Mouse (Mus musculus) liver, embryonic 12.5 days (tissue): ENCODE results near the gene Fam102b. TPM values are rescaled to one million over a fixed set of nuclear protein-coding genes. Genes with fewer than 3 reads are reported as not detected.
A peak's percentile ranks its signal among the peaks of the same experiment; 100 is the strongest.

Experiments
- ATAC-seq: fragments of 200-750 bp; cut with Nextera tagmentation; 2 replicates; pipeline ENCODE4 v1.8.0; 2017; ENCODE audit warnings: moderate number of reproducible peaks, mild to moderate bottlenecking, moderate library complexity
- H3K27ac ChIP-seq: fragments of 300-500 bp; sonication (generic); 2 replicates; pipeline ENCODE4 v1.5.1; 2016; ENCODE audit warnings: mild to moderate bottlenecking
- H3K27me3 ChIP-seq: fragments of 300-500 bp; sonication (generic); replicated peaks from 2 replicates; pipeline ENCODE4 v1.6.1; 2016; ENCODE audit warnings: mild to moderate bottlenecking, moderate library complexity
- H3K36me3 ChIP-seq: fragments of 300-500 bp; sonication (generic); 2 replicates; pipeline ENCODE4 v1.6.1; 2016; ENCODE audit warnings: mild to moderate bottlenecking, moderate library complexity
- H3K4me1 ChIP-seq: fragments of 300-500 bp; sonication (generic); 2 replicates; pipeline ENCODE4 v1.6.1; 2016
- H3K4me2 ChIP-seq: fragments of 300-500 bp; sonication (generic); 2 replicates; pipeline ENCODE4 v1.6.1; 2016; ENCODE audit warnings: mild to moderate bottlenecking, moderate library complexity
- H3K4me3 ChIP-seq: fragments of 300-500 bp; sonication (generic); 2 replicates; pipeline ENCODE4 v1.5.1; 2016; ENCODE audit warnings: mild to moderate bottlenecking, moderate library complexity
- H3K9ac ChIP-seq: fragments of 300-500 bp; sonication (generic); 2 replicates; pipeline ENCODE4 v1.6.1; 2016; ENCODE audit warnings: mild to moderate bottlenecking, moderate library complexity
- H3K9me3 ChIP-seq: fragments of 300-500 bp; sonication (generic); replicated peaks from 2 replicates; pipeline ENCODE4 v1.6.1; 2016; ENCODE audit warnings: mild to moderate bottlenecking, moderate library complexity
- WGBS: fragments of 180-500 bp; shearing (Covaris S2); methylation state at CpG from one replicate; pipeline ENCODE4 v1.1.7; 2016; ENCODE audit not compliant: insufficient replicate concordance; 5-methylcytosine and 5-hydroxymethylcytosine counted together
- microRNA-seq: library from miRNA; unstranded; fragments of <30 nt; microRNA quantifications from one replicate; pipeline ENCODE4, GENCODE M21; 2017
- polyA plus RNA-seq: library from polyadenylated mRNA; unstranded; fragments of >200 nt; fragmentation: Nextera tagmentation; extraction: Ambion mirVana; gene quantifications from 2 replicates; pipeline ENCODE4 v1.2.1, GENCODE M21; 2016

The Fam102b gene
- polyA plus RNA-seq, 1 experiment from 2014 or later, result 4.5 TPM

GRCm38 (mm10) chr3:108940996-108941395, 86.4 kb downstream of the Fam102b start:
- H3K9me3 ChIP-seq, result no peaks in the 10 kb centered on the region
- H3K27ac ChIP-seq, result no peak overlapping the region
- H3K4me3 ChIP-seq, result no peak overlapping the region
- 81% methylated on average over 10 of the region's 10 CpGs for WGBS
- H3K36me3 ChIP-seq, result no peaks in the 10 kb centered on the region
- no peak overlapping the region for H3K4me2 ChIP-seq
- ATAC-seq, result no peak
- H3K9ac ChIP-seq, result no peak overlapping the region
- peaks cover 6% of the 10 kb centered on the region for H3K4me1 ChIP-seq
- H3K27me3 ChIP-seq, result peaks cover 22% of the 10 kb centered on the region

- Histone ChIP-seq H3K9ac (no peak within 1 kb of the TSS), H3K9me3 (no peaks in the 10 kb centered on the region), H3K27me3 (peaks cover 22% of the 10 kb centered on the region), H3K27ac (no peak within 1 kb of the TSS), H3K4me3 (peak within 1 kb of the TSS; percentile 33), H3K36me3 (no peaks in the 10 kb centered on the region), H3K4me2 (peak within 1 kb of the TSS; percentile 66), H3K4me1 (peaks cover 6% of the 10 kb centered on the region)
- peak; percentile 32; the same call in 1 of the 2 replicates for ATAC-seq
- WGBS, result 49% methylated on average over 50 of the region's 59 CpGs
These were observed 87.3 kb downstream of the Fam102b start, which contains the start of gene Gm9857 for GRCm38 (mm10) chr3:108940001-108940633. Gene Gm9857 (minus strand): TSS chr3:108940445.

- Histone ChIP-seq H3K27ac (no peak within 1 kb of the TSS), H3K4me3 (peak within 1 kb of the TSS; percentile 33)
- WGBS, result 73% methylated on average over 5 of the region's 5 CpGs
These were observed 87.8 kb downstream of the Fam102b start, which contains the start of gene Henmt1 for GRCm38 (mm10) chr3:108939573-108939972. Gene Henmt1 (plus strand): TSS chr3:108939873.

GRCm38 (mm10) chr3:108938691-108939090, 88.7 kb downstream of the Fam102b start:
- H3K4me3 ChIP-seq, result no peak overlapping the region

More at GRCm38 (mm10) chr3:108939573-108939972, 87.8 kb downstream of the Fam102b start, which contains the start of gene Henmt1:
- Histone ChIP-seq H3K9me3 (no peaks in the 10 kb centered on the region), H3K27me3 (peaks cover 22% of the 10 kb centered on the region), H3K4me1 (peaks cover 6% of the 10 kb centered on the region), H3K36me3 (no peaks in the 10 kb centered on the region), H3K4me2 (peak within 1 kb of the TSS; percentile 66), H3K9ac (no peak within 1 kb of the TSS)
- ATAC-seq, result no peak

GRCm38 (mm10) chr3:108933557-108933956, 93.8 kb downstream of the Fam102b start:
- H3K4me3 ChIP-seq, result no peak overlapping the region
- no peak overlapping the region for H3K4me2 ChIP-seq
- no peaks in the 10 kb centered on the region for H3K9me3 ChIP-seq
- H3K9ac ChIP-seq, result no peak overlapping the region
- 78% methylated on average over 6 of the region's 6 CpGs for WGBS
- no peaks in the 10 kb centered on the region for H3K36me3 ChIP-seq
- no peak overlapping the region for H3K27ac ChIP-seq
- H3K4me1 ChIP-seq, result no peaks in the 10 kb centered on the region
- ATAC-seq, result no peak
- H3K27me3 ChIP-seq, result no peaks in the 10 kb centered on the region

More at GRCm38 (mm10) chr3:108938691-108939090, 88.7 kb downstream of the Fam102b start:
- Histone ChIP-seq H3K27ac (no peak overlapping the region), H3K27me3 (peaks cover 22% of the 10 kb centered on the region), H3K4me2 (no peak overlapping the region), H3K9me3 (no peaks in the 10 kb centered on the region), H3K4me1 (peaks cover 6% of the 10 kb centered on the region), H3K36me3 (no peaks in the 10 kb centered on the region), H3K9ac (no peak overlapping the region)
- no peak for ATAC-seq
- WGBS, result 85% methylated on average over 5 of the region's 5 CpGs

- Histone ChIP-seq H3K27ac (no peak overlapping the region), H3K9ac (no peak overlapping the region), H3K36me3 (no peaks in the 10 kb centered on the region), H3K9me3 (no peaks in the 10 kb centered on the region), H3K4me1 (peaks cover 20% of the 10 kb centered on the region), H3K4me3 (no peak overlapping the region), H3K27me3 (no peaks in the 10 kb centered on the region), H3K4me2 (no peak overlapping the region)
- ATAC-seq, result no peak
- 73% methylated on average over 1 of the region's 1 CpGs for WGBS
These were observed 101.1 kb downstream of the Fam102b start for GRCm38 (mm10) chr3:108926308-108926707.

GRCm38 (mm10) chr3:108925677-108926076, 101.7 kb downstream of the Fam102b start:
- 76% methylated on average over 4 of the region's 4 CpGs for WGBS
- no peak overlapping the region for H3K4me2 ChIP-seq
- no peak overlapping the region for H3K9ac ChIP-seq
- H3K27ac ChIP-seq, result no peak overlapping the region
- peaks cover 26% of the 10 kb centered on the region for H3K4me1 ChIP-seq
- no peaks in the 10 kb centered on the region for H3K27me3 ChIP-seq
- H3K4me3 ChIP-seq, result no peak overlapping the region
- no peak for ATAC-seq
- H3K9me3 ChIP-seq, result no peaks in the 10 kb centered on the region
- no peaks in the 10 kb centered on the region for H3K36me3 ChIP-seq

- no peak overlapping the region for H3K9ac ChIP-seq
- H3K4me2 ChIP-seq, result peak overlapping the region; percentile 28
- H3K4me1 ChIP-seq, result peaks cover 47% of the 10 kb centered on the region
- no peaks in the 10 kb centered on the region for H3K27me3 ChIP-seq
- peak overlapping the region; percentile 74 for H3K27ac ChIP-seq
- H3K9me3 ChIP-seq, result no peaks in the 10 kb centered on the region
- H3K36me3 ChIP-seq, result no peaks in the 10 kb centered on the region
- peak; percentile 98 for ATAC-seq
- 26% methylated on average over 1 of the region's 1 CpGs for WGBS
- H3K4me3 ChIP-seq, result no peak overlapping the region
These were observed 105.6 kb downstream of the Fam102b start for GRCm38 (mm10) chr3:108921822-108922221.

Small RNA genes lying within 50 kb of the gene (microRNA-seq; reads per million reads assigned to microRNA genes)
- gene Gm44384, result not detected

Other genes with a start within 250 kb of the Fam102b start
- 21.1 and 24.3 TPM in 2 replicates for gene Stxbp3, start 187.1 kb downstream of the Fam102b start, polyA plus RNA-seq
- gene Fndc7, start 137.6 kb downstream of the Fam102b start, polyA plus RNA-seq, result 0.07 and 0.10 TPM in 2 replicates
- gene Prpf38b, start 115.9 kb downstream of the Fam102b start, polyA plus RNA-seq, result 58.1 and 59.1 TPM in 2 replicates
- gene Henmt1, start 87.7 kb downstream of the Fam102b start, polyA plus RNA-seq, result 0.11 and 0.14 TPM in 2 replicates
- not detected in 2 replicates for gene Gm9857, start 87.2 kb downstream of the Fam102b start, polyA plus RNA-seq
- gene Slc25a54, start 52.9 kb upstream of the Fam102b start, polyA plus RNA-seq, result not detected in 2 replicates
- gene Slc25a24, start 95.5 kb upstream of the Fam102b start, polyA plus RNA-seq, result 10.0 and 10.1 TPM in 2 replicates